21 mouse cellular contexts compared by ENCODE assay signal in genomic region chr16:35472569-35473275, GRCm38 (mm10). TPM values are rescaled to one million over a fixed set of nuclear protein-coding genes. Genes with fewer than 3 reads are reported as not detected.
DNase-seq lines count a peak whose midpoint lies in the region; ATAC-seq and TF ChIP-seq lines count a peak whose summit lies in the region.
"Had no signal": no experiment of that assay in that cellular context is flagged by ENCODE, and none has a peak within 500 bp of the region (broad histone marks: within the 10 kb centered on the region; RNA-seq: fewer than 3 reads in every experiment).

No protein-coding gene starts in this region.

- H3K27ac ChIP-seq in cerebellum, adult 2 months (ENCODE audit: insufficient read depth, low read length), result no peak overlapping the region
- H3K27ac ChIP-seq: embryonic facial prominence, embryonic 15.5 days; heart, embryonic 13.5 days; hindbrain, embryonic 14.5 days; limb, embryonic 15.5 days; midbrain, embryonic 13.5 days; neural tube, embryonic 13.5 days; stomach, embryonic 15.5 days had no signal

- peak; percentile 32 to 37 for DNase-seq in cerebellum, adult 2 months
- no peak for DNase-seq in cerebellum, adult 11 months
- peak; percentile 22 for DNase-seq in kidney, postnatal 10 days
- no peak for DNase-seq in kidney, postnatal 14 days
- DNase-seq in adipocyte (ENCODE audit: low spot score), result peak; percentile 71
- peak; percentile 75 for DNase-seq in brain, adult 2 months (ENCODE audit: low read depth, low spot score)
- DNase-seq: B cell, adult 2 months; cerebellum, postnatal 36 days; liver, postnatal 0 days; lung, postnatal 10 days; right cerebral cortex, postnatal 25 days; thymus, adult 2 months had no signal

- peaks cover 19% of the 10 kb centered on the region for H3K4me1 ChIP-seq in cerebellum, adult 2 months (ENCODE audit: control insufficient read depth, insufficient read depth, low read length)
- H3K4me1 ChIP-seq: midbrain, embryonic 13.5 days; stomach, embryonic 15.5 days had no signal

- no peaks in the 10 kb centered on the region for H3K27me3 ChIP-seq in cerebellum, adult 2 months (ENCODE audit: control insufficient read depth, insufficient read depth, low read length)
- H3K27me3 ChIP-seq: embryonic facial prominence, embryonic 15.5 days; heart, embryonic 13.5 days; limb, embryonic 15.5 days; midbrain, embryonic 13.5 days; neural tube, embryonic 13.5 days; stomach, embryonic 15.5 days had no signal

- no peak for TF ChIP-seq CTCF in cerebellum, adult 2 months (IDR thresholded peaks at IDR 0.05; ENCODE audit: borderline replicate concordance, insufficient read depth, low read depth, low read length)

- 48% methylated on average over 14 of the region's 14 CpGs for WGBS in cerebellum, adult 2 months

- ATAC-seq in megakaryocyte progenitor cell, adult 5-6 weeks (replicated peaks; ENCODE audit: poor library complexity), result no peak
- ATAC-seq: forebrain, embryonic 16.5 days; liver, postnatal 0 days; midbrain, embryonic 13.5 days had no signal

- TF ChIP-seq POLR2A in cerebellum, adult 2 months (IDR thresholded peaks at IDR 0.05; ENCODE audit: borderline replicate concordance, insufficient read depth, low read length), result no peak

- H3K4me3 ChIP-seq in cerebellum, adult 2 months (replicated peaks; ENCODE audit: insufficient read depth, low read depth, low read length), result no peak overlapping the region
- H3K4me3 ChIP-seq: embryonic facial prominence, embryonic 15.5 days; heart, embryonic 13.5 days; limb, embryonic 15.5 days; midbrain, embryonic 13.5 days; neural tube, embryonic 13.5 days; stomach, embryonic 15.5 days had no signal

RNA-seq across cellular contexts. Expression of gene Pdia5, which starts 18.0 kb away (rescaled TPM):
- 2.3 and 3.4 TPM in 2 replicates for polyA plus RNA-seq in cerebellum, adult 2 months (2012; rRNA removed)
- total RNA-seq in megakaryocyte progenitor cell, adult 5-6 weeks (2015), result 25.3 and 27.0 TPM in 2 replicates
- 9.8 and 10.8 TPM in 2 replicates for total RNA-seq in megakaryocyte progenitor cell, adult 5-6 weeks (2017)

Comparison
In these comparisons a context has a peak if more than half of its experiments do, and no peak if none do; other contexts are left out.
1. DNase-seq: peak in cerebellum, adult 2 months (2 of 2), kidney, postnatal 10 days (single experiment), adipocyte (single experiment) and brain, adult 2 months (single experiment); none in cerebellum, adult 11 months (single experiment) and kidney, postnatal 14 days (single experiment).